Mouse (Mus musculus) right cerebral cortex, postnatal 4 days (tissue): ENCODE data around the gene Fbxo46.
"Not testable (repeated sequence)": the region's sequence is repeated elsewhere in the genome, so short reads cannot be mapped to it uniquely, and the experiment has no call there.

Experiments
- DNase-seq: peaks from one replicate; pipeline ENCODE4 v3.0.0-alpha.2; 2022

Gene Fbxo46

GRCm38 (mm10) chr7:19136673-19137334 lies 17.1 kb downstream of the Fbxo46 start:
- DNase-seq = no peak

GRCm38 (mm10) chr7:19137380-19137779 lies 17.7 kb downstream of the Fbxo46 start:
- DNase-seq = peak; percentile 79

DNA sequence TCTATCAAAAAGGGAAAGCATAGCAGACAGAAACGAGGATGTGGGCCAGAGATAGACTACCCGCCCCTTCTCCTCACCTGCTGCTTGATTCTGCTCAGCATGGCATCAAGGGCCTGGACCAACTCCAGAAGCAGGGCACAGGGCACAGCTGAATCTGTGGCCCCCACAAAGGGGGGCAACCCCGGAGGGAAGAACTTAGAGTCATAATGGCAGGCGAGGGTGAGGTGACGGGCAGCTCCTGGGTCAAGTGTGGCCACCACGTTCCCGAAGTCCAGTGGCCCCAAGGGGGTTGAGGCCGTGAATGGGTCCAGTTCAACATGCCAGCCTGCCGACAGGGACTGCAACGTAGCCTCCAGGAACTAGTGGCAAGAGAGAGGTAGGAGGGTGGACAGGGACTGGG lies 27.1 kb downstream of the Fbxo46 start:
- DNase-seq = no peak

GRCm38 (mm10) chr7:19147497-19148045 lies 27.9 kb downstream of the Fbxo46 start:
- DNase-seq = no peak

GRCm38 (mm10) chr7:19148180-19148874 lies 28.7 kb downstream of the Fbxo46 start:
- no peak for DNase-seq

- peak; percentile 92 for DNase-seq
Observed at GRCm38 (mm10) chr7:19148875-19149541, 29.3 kb downstream of the Fbxo46 start, which contains the start of gene Qpctl. Qpctl (minus strand) TSS chr7:19149291.

DNA sequence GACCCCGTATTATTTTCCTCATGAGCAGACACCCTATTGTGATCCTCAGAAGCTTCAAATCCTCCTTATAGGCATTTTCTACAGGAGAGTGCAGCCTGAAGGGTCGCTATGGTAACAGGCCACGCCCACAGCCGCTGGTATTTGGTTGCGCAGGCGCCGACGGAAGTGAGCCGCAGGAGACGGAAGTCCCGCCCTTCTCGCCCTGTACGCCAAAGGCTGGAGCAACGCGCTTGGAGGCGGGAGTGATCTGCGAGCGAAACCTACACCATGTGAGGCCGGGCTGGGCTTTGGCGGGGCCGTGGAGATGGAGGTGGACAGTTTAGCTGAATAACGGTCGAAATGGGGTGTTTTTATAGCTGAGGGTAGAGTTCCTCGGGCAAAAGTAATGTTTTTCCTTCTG lies 30.0 kb downstream of the Fbxo46 start, which contains the start of gene Snrpd2:
Snrpd2 (plus strand) TSS at position 97 of the 400 bp plus-strand sequence.
- DNase-seq = peak; percentile 99

DNA sequence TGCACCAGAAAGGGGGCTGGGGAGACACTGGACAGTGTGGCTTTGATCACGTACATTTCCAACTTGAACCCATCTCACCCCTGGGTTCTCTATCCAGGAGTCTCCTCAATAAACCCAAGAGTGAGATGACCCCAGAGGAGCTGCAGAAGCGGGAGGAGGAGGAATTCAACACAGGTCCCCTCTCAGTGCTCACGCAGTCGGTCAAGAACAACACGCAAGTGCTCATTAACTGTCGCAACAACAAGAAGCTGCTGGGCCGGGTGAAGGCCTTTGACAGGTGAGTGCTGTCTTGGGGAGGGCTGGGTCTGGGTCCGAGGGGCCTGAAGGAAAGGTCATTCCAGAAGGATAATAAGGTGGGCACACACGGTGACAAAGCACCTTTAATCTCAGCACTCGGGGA lies 31.5 kb downstream of the Fbxo46 start:
- not testable (repeated sequence) for DNase-seq

DNA sequence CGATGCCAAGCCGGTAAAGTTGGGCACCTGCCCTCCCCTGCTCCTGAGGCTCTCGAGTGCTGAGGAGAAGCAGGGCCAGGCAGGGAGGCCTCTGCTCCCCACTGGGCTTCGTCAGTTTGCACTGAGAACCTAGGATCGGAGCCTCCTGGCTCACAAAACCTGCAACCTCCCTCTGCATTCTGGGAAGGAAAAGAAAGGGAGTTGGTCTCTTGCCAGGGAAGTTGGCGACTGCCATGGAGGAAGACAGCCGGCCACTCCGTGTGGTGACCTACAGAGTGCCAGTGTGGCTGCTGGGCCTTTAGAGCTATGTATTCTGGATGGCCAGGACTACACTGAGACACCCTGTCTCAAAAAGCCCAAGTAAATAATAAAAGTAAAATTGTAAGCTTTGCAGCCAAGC lies 35.1 kb downstream of the Fbxo46 start:
- no peak for DNase-seq

DNA sequence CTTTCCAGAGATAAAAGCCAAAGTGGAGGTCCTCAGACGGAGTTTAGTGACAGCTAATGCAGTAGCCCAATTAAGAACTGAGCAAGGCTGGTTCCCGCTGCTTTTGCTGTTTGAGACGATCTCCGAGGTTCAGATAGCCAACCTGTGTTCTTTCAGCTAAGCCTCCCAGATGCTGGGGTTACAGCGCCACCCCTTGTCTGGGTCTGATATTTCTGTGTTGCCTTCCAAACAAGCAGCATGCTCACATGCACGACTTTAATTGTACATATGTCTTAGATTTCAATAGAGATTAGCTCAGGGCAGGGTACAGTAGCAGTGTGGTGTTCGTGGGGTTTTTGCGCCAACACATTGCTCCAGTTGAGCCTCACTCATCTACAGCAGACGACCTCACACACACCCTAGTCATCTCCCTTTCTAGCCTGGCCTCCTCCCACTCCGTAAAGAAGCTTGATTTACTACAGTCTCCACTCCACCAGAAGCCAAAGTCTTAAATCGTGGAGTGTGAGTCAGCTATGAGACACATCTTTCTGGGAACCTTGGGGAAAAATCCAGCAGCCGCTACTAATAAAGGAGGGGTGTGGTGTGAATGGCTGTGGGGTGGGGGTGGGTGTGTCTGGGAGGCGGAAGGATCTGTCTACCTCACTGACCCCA lies 36.3 kb downstream of the Fbxo46 start:
- no peak for DNase-seq

- DNase-seq = peak; percentile 95
Observed at GRCm38 (mm10) chr7:19157160-19157800, 37.6 kb downstream of the Fbxo46 start.

- DNase-seq = no peak
Observed at GRCm38 (mm10) chr7:19158601-19159000, 38.9 kb downstream of the Fbxo46 start.

- DNase-seq = no peak
Observed at GRCm38 (mm10) chr7:19159411-19159810, 39.8 kb downstream of the Fbxo46 start.

DNA sequence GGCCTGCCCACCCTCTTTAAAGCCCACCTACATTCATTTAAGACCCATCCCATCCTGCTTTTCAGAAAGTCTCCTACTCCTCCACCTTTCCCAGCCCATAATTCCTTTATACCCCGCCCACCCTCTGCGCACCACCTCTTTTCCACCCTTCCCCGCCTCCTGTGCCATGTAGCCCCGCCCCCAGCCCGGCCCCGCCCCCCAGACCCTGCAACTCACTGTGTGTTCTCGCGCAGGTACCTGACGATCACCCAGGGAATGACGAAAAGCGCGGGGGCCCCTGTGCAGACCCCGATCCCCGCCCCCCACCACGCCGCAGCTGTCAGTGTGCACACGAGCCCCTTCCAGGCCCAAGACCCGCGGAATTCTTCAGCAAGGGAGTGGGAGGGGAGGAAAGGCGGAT lies 40.5 kb downstream of the Fbxo46 start:
- no peak for DNase-seq

GRCm38 (mm10) chr7:19162928-19163327 lies 43.3 kb downstream of the Fbxo46 start:
- DNase-seq = no peak

DNA sequence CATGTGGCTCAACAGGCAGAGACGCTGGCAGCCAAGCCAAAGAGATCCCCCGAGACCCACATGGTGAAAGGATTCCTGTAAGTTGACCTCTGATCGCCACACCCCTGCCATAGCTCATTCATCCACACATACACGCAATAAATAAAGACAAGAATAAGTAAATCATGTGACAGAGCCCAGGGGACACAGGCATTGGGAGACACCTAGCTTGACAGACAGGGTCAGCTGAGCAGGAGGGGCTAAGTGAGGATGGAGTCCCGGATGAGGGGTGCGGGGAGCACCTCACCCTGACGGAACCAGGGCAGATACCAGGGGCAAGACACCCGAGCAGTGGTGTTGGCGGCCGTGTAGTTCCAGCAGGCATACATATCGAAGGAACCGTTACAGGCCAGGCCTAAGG lies 44.1 kb downstream of the Fbxo46 start:
- DNase-seq = no peak

- no peak for DNase-seq
Observed at GRCm38 (mm10) chr7:19164189-19164588, 44.5 kb downstream of the Fbxo46 start.

- no peak for DNase-seq
Observed at GRCm38 (mm10) chr7:19164978-19165377, 45.3 kb downstream of the Fbxo46 start.

- no peak for DNase-seq
Observed at GRCm38 (mm10) chr7:19165656-19166423, 46.2 kb downstream of the Fbxo46 start, which contains the start of gene Gipr. Gipr (minus strand) TSS chr7:19166127.

DNA sequence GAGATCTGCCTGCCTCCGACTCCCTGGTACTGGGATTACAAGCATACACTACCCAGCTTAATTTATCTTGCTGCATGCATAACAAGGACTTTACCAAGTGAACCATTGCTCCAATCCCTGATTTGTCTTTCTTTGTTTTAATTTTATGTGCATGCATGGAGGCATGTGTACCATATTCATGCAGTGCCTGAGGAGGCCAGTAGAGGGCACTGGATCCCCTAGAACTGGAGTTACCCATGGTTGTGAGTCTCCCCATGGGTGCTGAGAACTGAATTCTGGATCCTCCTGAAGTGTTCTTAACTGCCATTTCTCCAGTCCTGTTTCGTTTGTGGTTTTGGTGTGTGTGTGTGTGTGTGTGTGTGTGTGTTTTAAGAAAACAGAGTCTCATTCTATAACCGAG lies 47.3 kb downstream of the Fbxo46 start:
- no peak for DNase-seq

GRCm38 (mm10) chr7:19169506-19169905 lies 49.8 kb downstream of the Fbxo46 start:
- no peak for DNase-seq

DNA sequence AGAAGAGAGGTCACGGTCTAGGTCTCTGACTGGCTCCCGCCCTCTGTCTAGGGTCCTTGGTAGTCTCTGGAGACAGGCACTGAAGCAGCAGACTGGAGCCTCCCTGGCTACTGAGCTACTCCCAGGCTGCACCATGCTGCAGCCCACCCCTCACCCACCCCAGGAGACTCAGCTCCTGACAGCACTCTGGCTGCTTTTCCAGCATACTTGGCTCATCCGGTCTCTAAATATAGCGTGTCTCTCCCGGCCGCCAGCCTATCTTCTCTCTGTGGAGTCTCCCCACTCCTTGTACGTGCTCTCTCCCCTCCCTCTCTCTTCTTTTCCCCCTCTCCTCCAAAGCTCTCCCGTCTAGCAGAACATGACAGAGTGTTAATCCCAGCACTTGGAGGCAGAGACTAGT lies 50.5 kb downstream of the Fbxo46 start:
- peak; percentile 74 for DNase-seq
